11 mouse cellular contexts compared by ENCODE assay signal in the genomic region with DNA sequence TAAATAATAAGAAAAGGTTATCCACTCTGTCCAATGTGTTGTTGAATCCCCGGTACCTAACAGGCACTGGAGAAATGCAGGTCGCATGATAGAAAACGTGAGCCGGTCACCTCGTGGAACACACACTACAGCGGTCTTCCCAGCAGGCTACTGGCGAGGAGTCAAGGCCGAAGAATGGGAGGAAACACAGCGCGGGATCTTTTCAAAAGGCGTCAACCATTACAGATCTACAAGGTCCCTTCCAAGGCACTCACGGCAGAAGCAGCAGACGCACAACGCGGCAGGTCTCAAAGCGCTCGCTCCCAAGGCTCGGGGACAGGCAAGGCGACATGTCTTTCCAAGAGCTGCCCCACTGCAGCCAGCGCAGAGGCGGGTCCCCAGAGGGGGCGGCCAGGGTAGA. TPM values are rescaled to one million over a fixed set of nuclear protein-coding genes. Genes with fewer than 3 reads are reported as not detected.
A peak's percentile ranks its signal among the peaks of the same experiment; 100 is the strongest.
DNase-seq lines count a peak whose midpoint lies in the region.
"Had no signal": no experiment of that assay in that cellular context is flagged by ENCODE, and none has a peak within 500 bp of the region (broad histone marks: within the 10 kb centered on the region; RNA-seq: fewer than 3 reads in every experiment).

No protein-coding gene starts in this region.

- intact Hi-C loops in heart, postnatal 14 days (cut with DNase I): no loop called here

- peak; percentile 49 to 51 for DNase-seq in heart, adult 9 months (ENCODE audit: low spot score in 2 of 2)
- DNase-seq in heart, postnatal 14 days: no peak
- DNase-seq in ovary, postnatal 36 days (ENCODE audit: low spot score): peak; percentile 33
- DNase-seq in ovary, adult 18-20 months (ENCODE audit: low spot score): no peak
- peak; percentile 78 to 79 for DNase-seq in cerebellum, adult 18-20 months
- no peak for DNase-seq in spleen, postnatal 10 days (ENCODE audit: low spot score in 2 of 2)
- no peak for DNase-seq in right cerebral cortex, postnatal 25 days
- no peak for DNase-seq in frontal cortex, postnatal 36 days (ENCODE audit: low spot score in 2 of 2)
- DNase-seq: gastrocnemius, postnatal 10 days; layer of hippocampus, postnatal 36 days; thymus, postnatal 4 days had no signal

RNA-seq across cellular contexts. Expression of gene Zmynd8, which starts 53.3 kb away (rescaled TPM):
- 10 to 100 TPM; 52.0 to 52.5 TPM for total RNA-seq in heart, postnatal 14 days (2021)

Comparison
In these comparisons a context has a peak if more than half of its experiments do, and no peak if none do; other contexts are left out.
1. DNase-seq: peak in heart, adult 9 months (2 of 2), ovary, postnatal 36 days (single experiment) and cerebellum, adult 18-20 months (2 of 2); none in heart, postnatal 14 days (0 of 2), ovary, adult 18-20 months (single experiment), spleen, postnatal 10 days (0 of 2), right cerebral cortex, postnatal 25 days (single experiment) and frontal cortex, postnatal 36 days (0 of 2).